Mouse (Mus musculus) forebrain, embryonic 16.5 days (tissue): ENCODE measurements around the gene Amdhd1. TPM values are rescaled to one million over a fixed set of nuclear protein-coding genes. Genes with fewer than 3 reads are reported as not detected.
A peak's percentile ranks its signal among the peaks of the same experiment; 100 is the strongest.

ENCODE experiments used
- ATAC-seq: fragments of 200-750 bp; cut with Nextera tagmentation; 2 replicates; pipeline ENCODE4 v1.8.0; 2017; ENCODE audit warnings: mild to moderate bottlenecking, moderate library complexity
- H3K27ac ChIP-seq: fragments of 300-500 bp; sonication (generic); 2 replicates; pipeline ENCODE4 v1.5.1; 2014; ENCODE audit warnings: low read length, control low read depth
- H3K27me3 ChIP-seq: fragments of 300-500 bp; sonication (generic); replicated peaks from 2 replicates; pipeline ENCODE4 v1.6.1; 2014; ENCODE audit warnings: low read length; ENCODE audit not compliant: control insufficient read depth, insufficient read depth
- H3K36me3 ChIP-seq: fragments of 300-500 bp; sonication (generic); 2 replicates; pipeline ENCODE4 v1.6.1; 2014; ENCODE audit not compliant: control insufficient read depth, insufficient read depth
- H3K4me1 ChIP-seq: fragments of 300-500 bp; sonication (generic); replicated peaks from 2 replicates; pipeline ENCODE4 v1.6.1; 2014; ENCODE audit warnings: low read length; ENCODE audit not compliant: control insufficient read depth, insufficient read depth
- H3K4me2 ChIP-seq: fragments of 300-500 bp; sonication (generic); 2 replicates; pipeline ENCODE4 v1.6.1; 2014; ENCODE audit warnings: mild to moderate bottlenecking, low read length, control low read depth
- H3K4me3 ChIP-seq: fragments of 300-500 bp; sonication (generic); replicated peaks from 2 replicates; pipeline ENCODE4 v1.5.1; 2014; ENCODE audit warnings: mild to moderate bottlenecking, low read length, control low read depth
- H3K9ac ChIP-seq: fragments of 300-500 bp; sonication (generic); replicated peaks from 2 replicates; pipeline ENCODE4 v1.6.1; 2014; ENCODE audit warnings: low read depth, low read length, control low read depth
- H3K9me3 ChIP-seq: fragments of 300-500 bp; sonication (generic); 2 replicates; pipeline ENCODE4 v1.6.1; 2016; ENCODE audit warnings: low read length; ENCODE audit not compliant: control insufficient read depth
- WGBS: fragments of 180-500 bp; shearing (Covaris S2); extraction: QIAGEN DNeasy Blood & Tissue Kit; methylation state at CpG from one replicate; pipeline ENCODE4 v1.1.7; 2014; 5-methylcytosine and 5-hydroxymethylcytosine counted together
- polyA plus RNA-seq: library from polyadenylated mRNA; unstranded; fragments of >200 nt; fragmentation: Nextera tagmentation; extraction: Ambion mirVana; gene quantifications from 2 replicates; pipeline ENCODE4 v1.2.1, GENCODE M21; 2015

Gene Amdhd1
- polyA plus RNA-seq, 1 experiment from 2014 or later, result 0.16 TPM

DNA sequence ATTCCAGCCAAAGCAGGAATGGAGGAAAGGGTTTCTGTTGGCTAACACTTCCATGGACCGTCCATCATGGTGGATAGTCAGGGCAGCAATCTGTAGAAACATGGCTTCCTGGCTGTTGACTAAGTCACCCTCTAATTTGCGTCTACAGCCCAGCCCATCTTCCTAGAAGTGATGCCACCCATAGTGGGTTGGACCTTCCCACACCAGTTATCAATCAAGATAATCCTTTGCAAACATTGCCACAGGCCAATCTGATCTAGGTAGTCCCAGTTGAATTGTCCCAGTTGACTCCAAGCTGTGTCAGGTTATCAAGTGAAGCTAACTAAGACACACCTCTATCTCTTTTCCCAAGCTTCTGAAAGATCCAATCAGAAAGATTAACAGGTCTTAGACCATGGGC lies 21.2 kb downstream of the Amdhd1 start:
- ATAC-seq, result no peak
- Histone ChIP-seq H3K27ac (no peak overlapping the region), H3K4me2 (no peak overlapping the region), H3K27me3 (no peaks in the 10 kb centered on the region), H3K9ac (no peak overlapping the region), H3K4me1 (no peaks in the 10 kb centered on the region; the same call in 1 of the 2 replicates), H3K36me3 (no peaks in the 10 kb centered on the region), H3K4me3 (no peak overlapping the region), H3K9me3 (no peaks in the 10 kb centered on the region)
- WGBS, result 91% methylated on average over 2 of the region's 2 CpGs

DNA sequence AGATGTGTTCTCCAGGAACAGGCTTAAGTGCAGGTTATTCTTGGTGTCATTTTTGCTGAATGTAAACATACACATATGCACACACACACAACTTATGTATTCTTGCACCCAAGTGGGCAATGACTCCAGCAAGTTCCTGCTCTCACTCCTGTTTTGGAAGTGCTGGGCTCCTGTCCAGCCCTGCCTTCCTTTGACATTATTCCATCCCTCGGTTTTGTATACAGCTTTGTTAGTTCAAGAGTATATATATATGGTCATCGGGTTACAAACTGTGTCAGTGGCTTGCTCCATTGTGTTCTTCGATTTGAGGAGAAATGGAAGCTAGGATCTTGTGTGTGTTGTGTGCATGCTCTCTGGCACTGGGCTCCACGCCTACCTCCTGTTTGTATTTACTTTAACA lies 21.6 kb downstream of the Amdhd1 start:
- H3K36me3 ChIP-seq, result no peaks in the 10 kb centered on the region
- ATAC-seq, result no peak
- no peaks in the 10 kb centered on the region for H3K27me3 ChIP-seq
- no peaks in the 10 kb centered on the region for H3K9me3 ChIP-seq
- 89% methylated on average over 4 of the region's 4 CpGs for WGBS
- H3K9ac ChIP-seq, result no peak overlapping the region
- H3K4me3 ChIP-seq, result no peak overlapping the region
- no peak overlapping the region for H3K27ac ChIP-seq
- H3K4me1 ChIP-seq, result no peaks in the 10 kb centered on the region; the same call in 1 of the 2 replicates
- H3K4me2 ChIP-seq, result no peak overlapping the region

DNA sequence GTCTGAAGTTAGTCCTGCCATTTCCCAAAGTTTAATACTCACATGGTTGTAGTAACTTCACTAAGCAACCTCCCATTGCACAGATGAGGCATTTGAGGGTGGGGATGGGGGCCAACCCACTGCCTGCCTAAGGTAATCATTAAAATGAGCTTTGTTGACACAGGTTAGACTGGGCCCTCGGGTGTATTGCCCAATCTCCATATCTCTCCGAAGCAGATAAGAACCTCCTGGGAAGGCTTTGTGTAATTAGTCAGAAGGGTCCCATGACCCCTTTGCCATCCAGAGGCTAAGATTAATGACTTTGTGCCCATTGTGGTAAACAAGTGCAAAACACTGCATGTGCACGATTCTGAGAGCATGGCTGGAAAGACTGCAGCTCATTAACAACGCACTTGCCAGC lies 22.1 kb downstream of the Amdhd1 start:
- no peak overlapping the region for H3K9ac ChIP-seq
- no peak overlapping the region for H3K4me3 ChIP-seq
- H3K4me2 ChIP-seq, result no peak overlapping the region
- no peaks in the 10 kb centered on the region for H3K9me3 ChIP-seq
- H3K27ac ChIP-seq, result no peak overlapping the region
- no peaks in the 10 kb centered on the region; the same call in 1 of the 2 replicates for H3K4me1 ChIP-seq
- ATAC-seq, result no peak
- 72% methylated on average over 4 of the region's 4 CpGs for WGBS
- H3K36me3 ChIP-seq, result no peaks in the 10 kb centered on the region
- H3K27me3 ChIP-seq, result no peaks in the 10 kb centered on the region

DNA sequence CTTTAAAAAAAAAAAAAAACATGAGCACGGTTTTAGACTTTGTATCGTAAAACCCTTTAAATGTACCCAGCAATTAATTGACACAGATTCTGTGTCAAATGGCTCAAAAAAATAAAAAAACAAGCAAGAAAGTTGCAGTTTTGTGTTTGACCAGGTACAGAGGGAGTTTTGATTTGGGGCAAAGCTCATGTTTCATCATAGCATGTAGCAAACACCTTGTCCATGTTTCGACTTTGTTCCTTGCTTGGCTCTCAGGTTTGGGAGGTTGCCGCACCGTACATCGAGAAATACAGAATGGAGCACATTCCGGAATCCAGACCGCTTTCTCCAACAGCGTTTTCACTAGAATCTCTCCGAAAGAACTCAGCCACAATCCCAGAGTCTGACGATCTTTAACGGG lies 23.9 kb downstream of the Amdhd1 start:
- no peak for ATAC-seq
- Histone ChIP-seq H3K36me3 (no peaks in the 10 kb centered on the region), H3K27ac (no peak overlapping the region), H3K4me3 (no peak overlapping the region), H3K27me3 (no peaks in the 10 kb centered on the region), H3K9ac (no peak overlapping the region), H3K9me3 (no peaks in the 10 kb centered on the region), H3K4me1 (no peaks in the 10 kb centered on the region; the same call in 1 of the 2 replicates), H3K4me2 (no peak overlapping the region)
- WGBS, result 79% methylated on average over 12 of the region's 12 CpGs

DNA sequence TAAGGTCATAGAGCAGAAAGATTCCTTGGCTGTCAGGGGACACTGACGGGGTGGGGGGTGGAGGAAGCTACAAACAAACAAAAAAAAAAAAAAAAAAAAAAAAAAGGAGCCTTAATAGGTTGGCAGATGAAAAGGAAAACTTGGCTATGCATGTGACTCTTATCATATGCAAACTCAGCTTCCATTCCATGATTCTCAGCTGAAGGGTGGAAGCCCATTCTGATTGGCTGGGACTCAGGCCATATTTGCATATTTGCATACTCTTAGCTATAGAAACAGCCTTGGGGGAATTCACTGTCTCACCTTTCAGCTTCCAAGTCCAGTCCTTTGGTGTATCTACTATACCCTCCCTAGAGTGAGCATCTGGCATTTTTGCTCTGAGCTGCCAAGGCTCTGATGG lies 24.4 kb downstream of the Amdhd1 start:
- Histone ChIP-seq H3K27me3 (no peaks in the 10 kb centered on the region), H3K4me1 (no peaks in the 10 kb centered on the region; the same call in 1 of the 2 replicates), H3K4me3 (no peak overlapping the region), H3K4me2 (no peak overlapping the region), H3K9me3 (no peaks in the 10 kb centered on the region), H3K9ac (no peak overlapping the region), H3K27ac (no peak overlapping the region), H3K36me3 (no peaks in the 10 kb centered on the region)
- peak; percentile 80 for ATAC-seq
- WGBS, result 30% methylated on average over 1 of the region's 1 CpGs

DNA sequence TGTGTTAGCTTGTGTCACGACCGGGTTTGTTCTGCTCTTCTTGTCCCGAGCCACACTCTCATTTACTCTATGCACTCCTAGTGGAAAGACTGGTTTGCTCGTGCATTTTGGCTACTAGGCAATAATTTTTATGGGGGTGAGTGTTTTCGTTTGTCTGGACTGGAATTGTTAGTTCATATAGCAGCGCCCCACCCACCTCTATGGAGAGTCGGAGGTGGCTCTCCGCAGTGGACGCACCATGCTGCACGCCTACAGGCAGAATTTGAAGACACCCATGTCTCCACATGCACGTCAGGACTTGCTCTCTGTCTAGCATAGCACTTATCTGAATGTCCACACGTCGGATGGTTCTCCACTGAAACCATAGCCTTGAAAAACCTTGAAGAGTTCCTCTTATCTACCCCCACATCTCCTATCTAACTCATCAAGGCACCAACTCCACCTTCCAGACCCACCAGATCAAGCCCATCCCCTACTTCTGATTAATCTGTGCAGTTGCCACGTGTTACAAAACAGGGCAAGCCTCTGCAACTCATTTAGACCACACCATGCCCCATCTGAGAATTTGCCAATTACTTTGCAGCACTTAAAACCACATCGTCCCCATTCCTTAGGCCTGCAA lies 30.2 kb downstream of the Amdhd1 start:
- Histone ChIP-seq H3K27ac (no peak overlapping the region), H3K4me1 (no peaks in the 10 kb centered on the region)

DNA sequence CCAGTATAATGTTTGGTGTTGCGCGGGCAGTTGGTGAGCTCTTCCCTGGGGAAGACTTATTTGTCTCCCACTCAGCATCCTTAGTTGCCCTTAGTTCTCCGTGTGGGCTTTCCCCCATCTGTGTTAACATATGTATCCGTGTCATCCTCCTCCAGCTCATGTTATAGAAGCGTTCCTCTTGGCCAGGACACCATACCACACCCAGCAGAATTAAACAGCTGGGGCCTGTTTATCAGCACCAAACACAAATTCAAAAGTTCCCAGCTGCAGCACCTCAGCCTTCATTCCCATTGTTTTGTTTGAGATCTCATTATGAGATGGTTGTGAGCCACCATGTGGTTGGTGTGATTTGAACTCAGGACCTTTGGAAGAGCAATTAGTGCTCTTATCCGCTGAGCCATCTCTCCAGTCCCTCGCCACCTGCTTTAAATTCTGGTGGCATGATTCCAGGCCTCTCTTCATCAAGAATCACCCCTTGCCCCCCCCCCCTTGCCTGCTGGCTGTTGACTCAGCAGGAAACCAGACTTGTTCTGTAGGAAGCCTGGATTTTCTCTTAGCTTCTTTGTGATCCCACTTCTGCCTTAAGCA lies 31.4 kb downstream of the Amdhd1 start:
- H3K27ac ChIP-seq, result no peak overlapping the region
- H3K36me3 ChIP-seq, result no peaks in the 10 kb centered on the region
- H3K27me3 ChIP-seq, result no peaks in the 10 kb centered on the region
- H3K9ac ChIP-seq, result no peak overlapping the region
- H3K4me1 ChIP-seq, result no peaks in the 10 kb centered on the region
- no peak overlapping the region for H3K4me3 ChIP-seq
- no peaks in the 10 kb centered on the region for H3K9me3 ChIP-seq
- H3K4me2 ChIP-seq, result no peak overlapping the region
- WGBS, result 68% methylated on average over 7 of the region's 7 CpGs
- no peak for ATAC-seq

More for the DNA sequence above, 30.2 kb downstream of the Amdhd1 start:
- Histone ChIP-seq H3K36me3 (no peaks in the 10 kb centered on the region), H3K9ac (no peak overlapping the region), H3K9me3 (no peaks in the 10 kb centered on the region), H3K27me3 (no peaks in the 10 kb centered on the region), H3K4me3 (no peak overlapping the region), H3K4me2 (no peak overlapping the region)
- 91% methylated on average over 15 of the region's 15 CpGs for WGBS
- ATAC-seq, result no peak

DNA sequence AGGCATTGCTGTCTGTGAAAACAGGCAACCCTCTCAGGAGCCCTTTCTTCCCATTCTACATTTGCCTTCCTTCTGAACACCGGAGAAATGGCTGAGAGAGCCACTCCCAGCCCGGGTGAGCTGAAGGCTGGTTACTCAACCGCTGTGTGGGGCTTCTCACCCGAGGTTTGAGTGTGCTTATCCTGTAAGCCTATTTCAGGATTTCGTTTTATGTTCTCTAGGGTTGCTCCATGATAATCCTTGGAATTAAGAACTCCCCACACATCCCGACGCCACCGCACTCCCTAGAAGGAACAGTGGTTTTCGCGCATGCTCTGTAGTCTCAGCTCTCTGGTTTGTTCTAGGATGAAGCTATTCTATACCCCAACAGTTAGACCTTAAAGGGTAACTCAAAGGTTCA lies 38.5 kb downstream of the Amdhd1 start:
- no peak overlapping the region for H3K9ac ChIP-seq
- H3K27ac ChIP-seq, result no peak overlapping the region
- no peak overlapping the region for H3K4me2 ChIP-seq
- 83% methylated on average over 10 of the region's 10 CpGs for WGBS
- H3K36me3 ChIP-seq, result no peaks in the 10 kb centered on the region
- no peaks in the 10 kb centered on the region for H3K27me3 ChIP-seq
- no peak overlapping the region for H3K4me3 ChIP-seq
- ATAC-seq, result no peak
- no peaks in the 10 kb centered on the region for H3K4me1 ChIP-seq
- no peaks in the 10 kb centered on the region for H3K9me3 ChIP-seq

DNA sequence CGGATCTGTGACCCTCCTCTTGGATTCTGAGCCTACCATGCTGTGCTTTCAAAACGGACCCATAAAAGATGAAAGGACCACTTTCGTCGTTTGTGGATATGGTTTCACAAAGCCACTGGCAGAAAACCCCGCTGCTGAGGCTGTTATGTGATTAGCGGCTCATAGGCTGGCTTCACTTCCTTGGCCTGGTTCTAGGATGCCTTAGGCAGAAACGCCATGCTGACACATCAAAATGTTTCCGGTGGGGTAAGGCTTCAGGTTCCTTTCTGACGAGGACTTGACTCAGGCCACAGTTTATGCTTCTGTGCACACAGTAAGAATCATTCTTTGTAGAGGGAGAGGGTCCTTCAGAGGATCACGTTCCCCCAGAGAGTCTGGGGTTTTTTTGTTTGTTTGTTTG lies 39.0 kb downstream of the Amdhd1 start:
- H3K27ac ChIP-seq, result no peak overlapping the region
- H3K4me3 ChIP-seq, result no peak overlapping the region
- no peak overlapping the region for H3K9ac ChIP-seq
- no peak for ATAC-seq
- H3K9me3 ChIP-seq, result no peaks in the 10 kb centered on the region
- no peaks in the 10 kb centered on the region for H3K36me3 ChIP-seq
- no peaks in the 10 kb centered on the region for H3K27me3 ChIP-seq
- WGBS, result 46% methylated on average over 10 of the region's 10 CpGs
- H3K4me2 ChIP-seq, result no peak overlapping the region
- H3K4me1 ChIP-seq, result no peaks in the 10 kb centered on the region
